Mouse (Mus musculus): ENCODE data around the gene Fgfr2. TPM values are rescaled to one million over a fixed set of nuclear protein-coding genes. Genes with fewer than 3 reads are reported as not detected.

Gene Fgfr2
- polyA plus RNA-seq, 1 experiment from 2014 or later: 93.4 TPM

DNA sequence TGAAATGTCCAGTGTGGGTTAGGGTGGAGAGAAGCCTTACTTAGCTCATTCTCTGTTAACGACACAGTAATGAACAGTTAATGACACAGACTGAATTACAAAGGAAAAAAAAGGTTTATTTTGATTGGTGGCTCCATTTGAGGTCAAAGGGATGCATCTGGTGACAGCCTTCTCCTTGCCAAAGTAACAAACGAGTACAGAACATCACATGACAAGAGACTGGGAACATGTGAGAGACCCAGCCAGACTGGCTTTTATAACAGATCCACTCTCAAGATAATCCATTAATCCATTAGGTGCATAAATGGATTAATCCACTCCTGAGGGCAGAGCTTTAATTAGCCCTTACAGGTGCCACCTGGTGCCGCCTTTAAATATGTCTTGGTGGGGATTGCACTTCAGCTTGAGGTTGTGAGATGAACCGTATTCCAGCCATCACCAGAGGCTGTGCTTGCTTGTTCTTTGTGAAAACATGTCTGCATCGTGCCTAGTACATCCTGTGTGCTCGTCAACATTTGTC, 2470.1 kb downstream of the Fgfr2 start:
- Histone ChIP-seq H3K36me3 (ENCODE audit: control insufficient read depth, insufficient read depth, low read length) (no peaks in the 10 kb centered on the region), H3K9ac (ENCODE audit: low read length) (no peak overlapping the region), H3K4me1 (ENCODE audit: control insufficient read depth, insufficient read depth, low read length) (peaks cover 27% of the 10 kb centered on the region), H3K4me2 (ENCODE audit: low read depth, low read length) (no peak overlapping the region), H3K27ac (ENCODE audit: low read length) (no peak overlapping the region), H3K9me3 (replicated peaks; ENCODE audit: control insufficient read depth, low read length) (no peaks in the 10 kb centered on the region), H3K27me3 (ENCODE audit: control insufficient read depth, insufficient read depth, low read length) (no peaks in the 10 kb centered on the region), H3K4me3 (replicated peaks; ENCODE audit: low read length) (no peak overlapping the region)
- 78% methylated on average over 6 of the region's 6 CpGs for WGBS
- no peak for ATAC-seq (ENCODE audit: insufficient read depth, low FRiP score)

DNA sequence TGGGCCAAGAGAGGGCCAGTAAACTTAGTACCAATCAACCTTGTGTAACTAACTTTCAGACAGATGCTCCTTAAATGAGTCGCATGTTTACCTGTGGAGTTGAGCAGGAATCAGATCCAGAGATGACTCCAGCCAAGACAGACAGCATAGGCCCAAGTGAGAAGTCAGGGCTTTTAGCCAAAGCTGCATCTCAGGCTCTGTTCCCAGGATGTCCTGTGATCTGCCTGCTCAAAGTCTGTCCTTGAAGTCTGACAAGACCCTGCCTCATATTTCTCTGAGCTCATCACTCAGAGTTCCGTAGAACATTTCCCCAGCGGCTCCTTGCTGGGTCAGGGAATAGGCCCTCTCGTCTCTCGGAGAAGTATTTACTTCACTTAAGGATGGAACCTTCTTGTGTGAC, 2472.5 kb downstream of the Fgfr2 start:
- WGBS: 84% methylated on average over 5 of the region's 5 CpGs
- no peaks in the 10 kb centered on the region for H3K9me3 ChIP-seq (replicated peaks; ENCODE audit: control insufficient read depth, low read length)

DNA sequence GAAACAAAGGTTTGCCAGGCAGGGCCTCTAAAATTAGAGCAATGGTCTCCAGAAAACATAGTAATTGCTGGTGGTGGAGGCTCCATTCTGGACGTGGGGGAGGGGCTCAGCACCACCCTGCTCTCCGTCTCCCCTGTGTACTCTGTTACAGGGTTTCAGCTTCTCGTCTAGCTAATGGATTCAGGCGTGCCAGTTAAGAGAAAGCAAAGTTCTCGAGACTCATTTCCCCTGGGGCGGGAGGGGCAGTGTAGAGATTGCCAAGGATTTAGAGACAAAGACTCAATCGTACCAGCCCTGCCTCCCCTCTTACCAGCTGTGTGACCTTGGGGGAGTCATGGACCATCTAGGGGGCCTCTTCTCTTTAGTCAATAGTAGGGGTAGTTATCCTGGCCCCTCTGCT, 2473.9 kb downstream of the Fgfr2 start:
- no peaks in the 10 kb centered on the region for H3K27me3 ChIP-seq (ENCODE audit: control insufficient read depth, insufficient read depth, low read length)
- H3K9ac ChIP-seq (ENCODE audit: low read length): no peak overlapping the region
- H3K4me3 ChIP-seq (replicated peaks; ENCODE audit: low read length): no peak overlapping the region
- WGBS: 29% methylated on average over 7 of the region's 7 CpGs
- H3K36me3 ChIP-seq (ENCODE audit: control insufficient read depth, insufficient read depth, low read length): no peaks in the 10 kb centered on the region
- no peak for ATAC-seq (ENCODE audit: insufficient read depth, low FRiP score)
- no peaks in the 10 kb centered on the region for H3K9me3 ChIP-seq (replicated peaks; ENCODE audit: control insufficient read depth, low read length)
- H3K4me2 ChIP-seq (ENCODE audit: low read depth, low read length): no peak overlapping the region
- H3K27ac ChIP-seq (ENCODE audit: low read length): peak overlapping the region; percentile 15; the same call in 1 of the 2 replicates
- peaks cover 18% of the 10 kb centered on the region for H3K4me1 ChIP-seq (ENCODE audit: control insufficient read depth, insufficient read depth, low read length)

More for the DNA sequence above, 2472.5 kb downstream of the Fgfr2 start:
- no peak overlapping the region for H3K4me2 ChIP-seq (ENCODE audit: low read depth, low read length)
- no peak overlapping the region for H3K27ac ChIP-seq (ENCODE audit: low read length)
- H3K27me3 ChIP-seq (ENCODE audit: control insufficient read depth, insufficient read depth, low read length): no peaks in the 10 kb centered on the region
- H3K4me3 ChIP-seq (replicated peaks; ENCODE audit: low read length): no peak overlapping the region
- no peak overlapping the region for H3K9ac ChIP-seq (ENCODE audit: low read length)
- no peaks in the 10 kb centered on the region for H3K36me3 ChIP-seq (ENCODE audit: control insufficient read depth, insufficient read depth, low read length)
- no peak for ATAC-seq (ENCODE audit: insufficient read depth, low FRiP score)
- H3K4me1 ChIP-seq (ENCODE audit: control insufficient read depth, insufficient read depth, low read length): peaks cover 25% of the 10 kb centered on the region

DNA sequence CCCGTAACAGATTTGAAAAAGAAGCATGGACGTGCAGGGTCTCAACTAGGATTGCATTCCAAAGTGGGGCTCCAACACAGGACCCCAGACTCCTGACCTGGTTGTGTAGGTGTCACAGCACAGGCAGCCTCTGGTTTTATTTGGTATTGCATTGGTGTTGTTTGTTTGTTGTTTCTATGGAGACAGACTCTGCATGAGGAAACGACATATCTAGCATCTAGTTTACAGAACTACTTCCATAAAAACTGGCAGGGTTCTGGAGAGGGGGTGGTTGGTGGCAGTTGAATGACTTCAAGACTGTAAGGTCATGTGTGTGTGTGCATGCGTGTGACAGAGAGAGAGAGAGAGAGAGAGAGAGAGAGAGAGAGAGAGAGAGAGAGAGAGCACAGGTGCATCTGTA, 2475.1 kb downstream of the Fgfr2 start:
- no peak for ATAC-seq (ENCODE audit: insufficient read depth, low FRiP score)
- H3K4me2 ChIP-seq (ENCODE audit: low read depth, low read length): 0 out of 2 replicates have a peak overlapping the region, but pooled peaks have one; percentile 83
- WGBS: 74% methylated on average over 4 of the region's 4 CpGs

DNA sequence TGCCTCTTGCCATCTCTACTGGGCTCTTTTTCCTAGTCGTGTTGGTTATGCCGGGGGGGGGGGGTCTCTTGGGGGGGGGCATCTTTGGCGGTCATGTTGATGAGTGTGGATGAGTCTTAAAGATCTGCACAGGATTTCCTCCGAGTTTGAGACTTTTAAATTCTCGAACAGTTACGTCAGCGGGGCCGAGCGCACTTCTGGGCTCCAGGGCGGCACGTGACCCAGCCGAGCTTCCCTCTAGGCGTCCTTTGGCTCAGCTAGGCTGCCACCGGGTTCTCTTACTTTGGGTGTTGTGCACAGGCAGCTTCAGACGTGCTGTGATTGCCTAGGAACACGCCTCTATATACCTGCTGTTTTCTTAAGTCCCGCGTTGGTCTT, 2476.4 kb downstream of the Fgfr2 start:
- H3K27me3 ChIP-seq (ENCODE audit: control insufficient read depth, insufficient read depth, low read length): no peaks in the 10 kb centered on the region
- under 1% methylated on average over 18 of the region's 18 CpGs for WGBS
- ATAC-seq (ENCODE audit: insufficient read depth, low FRiP score): peak; percentile 74

More for the DNA sequence above, 2475.1 kb downstream of the Fgfr2 start:
- 0 out of 2 replicates have a peak overlapping the region, but pooled peaks have one; percentile 88 for H3K9ac ChIP-seq (ENCODE audit: low read length)
- no peak overlapping the region for H3K27ac ChIP-seq (ENCODE audit: low read length)
- no peaks in the 10 kb centered on the region for H3K36me3 ChIP-seq (ENCODE audit: control insufficient read depth, insufficient read depth, low read length)
- no peak overlapping the region for H3K4me3 ChIP-seq (replicated peaks; ENCODE audit: low read length)
- H3K4me1 ChIP-seq (ENCODE audit: control insufficient read depth, insufficient read depth, low read length): peaks cover 11% of the 10 kb centered on the region
- H3K9me3 ChIP-seq (replicated peaks; ENCODE audit: control insufficient read depth, low read length): no peaks in the 10 kb centered on the region
- H3K27me3 ChIP-seq (ENCODE audit: control insufficient read depth, insufficient read depth, low read length): no peaks in the 10 kb centered on the region

DNA sequence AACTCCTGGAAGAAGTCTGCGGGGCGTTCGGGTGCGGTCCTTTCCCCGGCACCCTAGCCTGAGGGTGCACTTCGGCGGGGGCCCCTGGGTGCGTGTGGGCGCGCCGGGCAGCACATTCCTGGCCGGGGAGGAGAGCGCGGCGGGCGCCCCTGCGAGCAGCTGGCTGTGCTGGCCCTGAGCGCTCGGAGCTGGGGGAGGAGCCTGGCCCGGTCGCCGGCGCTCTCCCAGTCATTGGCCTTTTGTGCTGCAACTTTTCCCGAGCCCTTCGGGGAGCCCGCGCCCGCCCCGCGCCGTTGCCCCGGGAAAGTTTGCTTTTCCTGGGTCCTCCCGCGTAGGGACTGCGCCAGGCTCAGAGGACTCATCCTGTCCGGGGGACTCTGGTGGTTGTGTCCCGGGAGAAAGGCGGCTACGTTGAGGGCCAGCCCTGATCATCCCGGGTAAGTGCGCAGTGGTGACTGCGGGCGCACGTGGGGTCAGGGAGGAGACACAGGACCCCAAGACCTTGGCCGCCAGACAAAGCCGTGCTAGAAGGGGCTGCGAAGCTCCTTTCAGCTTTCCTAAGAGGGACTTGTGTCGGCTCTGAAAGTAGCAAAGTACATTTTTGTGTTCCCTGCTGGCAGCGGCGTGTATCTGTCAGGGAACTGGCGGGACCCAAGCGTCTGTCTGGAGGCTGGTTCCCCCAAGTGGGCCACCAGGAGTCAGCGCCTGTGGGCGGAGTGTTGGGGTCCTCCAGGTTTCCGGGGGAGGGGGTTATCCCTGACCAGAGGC, 2477.0 kb downstream of the Fgfr2 start:
- Histone ChIP-seq H3K4me2 (ENCODE audit: low read depth, low read length) (peak overlapping the region; percentile 83), H3K4me3 (replicated peaks; ENCODE audit: low read length) (peak overlapping the region; percentile 66), H3K4me1 (ENCODE audit: control insufficient read depth, insufficient read depth, low read length) (peaks cover 11% of the 10 kb centered on the region), H3K9me3 (replicated peaks; ENCODE audit: control insufficient read depth, low read length) (no peaks in the 10 kb centered on the region), H3K9ac (ENCODE audit: low read length) (peak overlapping the region; percentile 88), H3K27me3 (ENCODE audit: control insufficient read depth, insufficient read depth, low read length) (no peaks in the 10 kb centered on the region), H3K36me3 (ENCODE audit: control insufficient read depth, insufficient read depth, low read length) (no peaks in the 10 kb centered on the region), H3K27ac (ENCODE audit: low read length) (peak overlapping the region; percentile 94)
- peak; percentile 92 for ATAC-seq (ENCODE audit: insufficient read depth, low FRiP score)
- WGBS: under 1% methylated on average over 51 of the region's 55 CpGs

More for the DNA sequence above, 2476.4 kb downstream of the Fgfr2 start:
- H3K27ac ChIP-seq (ENCODE audit: low read length): peak overlapping the region; percentile 94
- H3K36me3 ChIP-seq (ENCODE audit: control insufficient read depth, insufficient read depth, low read length): no peaks in the 10 kb centered on the region
- peaks cover 11% of the 10 kb centered on the region for H3K4me1 ChIP-seq (ENCODE audit: control insufficient read depth, insufficient read depth, low read length)
- H3K4me3 ChIP-seq (replicated peaks; ENCODE audit: low read length): peak overlapping the region; percentile 66
- H3K9ac ChIP-seq (ENCODE audit: low read length): peak overlapping the region; percentile 88
- peak overlapping the region; percentile 83 for H3K4me2 ChIP-seq (ENCODE audit: low read depth, low read length)
- H3K9me3 ChIP-seq (replicated peaks; ENCODE audit: control insufficient read depth, low read length): no peaks in the 10 kb centered on the region

DNA sequence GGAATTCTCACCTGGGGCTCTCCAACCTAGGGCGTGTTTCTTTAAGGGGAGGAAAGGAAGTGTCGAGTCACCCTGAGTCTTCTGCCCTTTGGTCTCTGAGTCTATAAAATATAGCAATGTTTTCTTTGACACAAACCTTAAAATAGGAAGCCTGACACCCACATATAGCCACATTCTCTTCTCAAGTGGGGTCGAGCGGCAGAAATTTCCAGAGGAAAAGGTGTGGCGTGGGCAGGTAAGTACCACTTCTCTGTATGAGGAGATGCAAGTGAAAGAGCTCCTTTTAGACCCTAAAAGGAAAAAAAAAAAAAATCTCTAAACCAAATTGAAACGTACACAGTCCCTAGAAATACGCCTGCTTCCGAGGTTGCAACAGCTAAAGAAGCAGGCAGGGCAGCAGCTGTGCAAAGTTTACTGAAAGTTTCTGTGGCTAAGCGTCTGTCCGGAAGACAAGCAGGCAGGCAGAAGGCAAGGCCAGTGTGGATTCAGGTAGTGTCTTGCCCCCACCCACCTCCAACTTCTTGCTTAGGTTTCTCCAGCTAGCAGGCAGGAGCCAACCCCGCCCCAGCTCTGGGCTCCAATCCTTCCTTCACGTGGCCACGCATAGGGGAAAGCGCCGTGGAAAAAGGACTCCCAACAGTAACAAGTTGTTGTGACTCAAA, 2477.7 kb downstream of the Fgfr2 start:
- Histone ChIP-seq H3K4me2 (ENCODE audit: low read depth, low read length) (peak overlapping the region; percentile 83), H3K4me3 (replicated peaks; ENCODE audit: low read length) (peak overlapping the region; percentile 66), H3K27ac (ENCODE audit: low read length) (peak overlapping the region; percentile 94), H3K36me3 (ENCODE audit: control insufficient read depth, insufficient read depth, low read length) (no peaks in the 10 kb centered on the region), H3K9me3 (replicated peaks; ENCODE audit: control insufficient read depth, low read length) (no peaks in the 10 kb centered on the region), H3K4me1 (ENCODE audit: control insufficient read depth, insufficient read depth, low read length) (peaks cover 11% of the 10 kb centered on the region), H3K9ac (ENCODE audit: low read length) (peak overlapping the region; percentile 88), H3K27me3 (ENCODE audit: control insufficient read depth, insufficient read depth, low read length) (no peaks in the 10 kb centered on the region)
- peak; percentile 63 for ATAC-seq (ENCODE audit: insufficient read depth, low FRiP score)
- WGBS: 7% methylated on average over 15 of the region's 15 CpGs

DNA sequence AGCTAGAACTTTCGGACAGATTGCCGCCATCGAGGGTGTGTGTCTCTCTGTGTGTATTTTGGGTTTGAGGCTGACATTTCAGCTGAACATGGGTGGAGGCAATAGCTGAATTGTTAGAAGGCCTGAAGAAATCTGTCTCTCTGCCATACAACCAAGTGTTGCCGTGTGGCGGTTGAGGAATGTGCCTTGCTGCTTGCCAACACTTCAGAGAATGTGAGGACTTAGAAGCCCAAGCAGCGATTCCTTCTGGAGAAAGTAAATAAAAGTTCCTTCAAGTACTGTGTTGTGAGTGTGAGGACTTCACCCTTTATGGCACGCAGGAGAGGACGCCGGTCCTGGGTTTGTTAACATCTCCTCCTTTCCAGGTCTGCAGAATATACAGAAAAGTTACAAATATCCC, 2482.5 kb downstream of the Fgfr2 start:
- Histone ChIP-seq H3K4me3 (replicated peaks; ENCODE audit: low read length) (no peak overlapping the region), H3K4me1 (ENCODE audit: control insufficient read depth, insufficient read depth, low read length) (peaks cover 6% of the 10 kb centered on the region), H3K27me3 (ENCODE audit: control insufficient read depth, insufficient read depth, low read length) (no peaks in the 10 kb centered on the region), H3K36me3 (ENCODE audit: control insufficient read depth, insufficient read depth, low read length) (no peaks in the 10 kb centered on the region), H3K9ac (ENCODE audit: low read length) (no peak overlapping the region), H3K9me3 (replicated peaks; ENCODE audit: control insufficient read depth, low read length) (no peaks in the 10 kb centered on the region), H3K27ac (ENCODE audit: low read length) (peak overlapping the region; percentile 6; the same call in 1 of the 2 replicates), H3K4me2 (ENCODE audit: low read depth, low read length) (no peak overlapping the region)
- 70% methylated on average over 9 of the region's 9 CpGs for WGBS
- no peak for ATAC-seq (ENCODE audit: insufficient read depth, low FRiP score)

DNA sequence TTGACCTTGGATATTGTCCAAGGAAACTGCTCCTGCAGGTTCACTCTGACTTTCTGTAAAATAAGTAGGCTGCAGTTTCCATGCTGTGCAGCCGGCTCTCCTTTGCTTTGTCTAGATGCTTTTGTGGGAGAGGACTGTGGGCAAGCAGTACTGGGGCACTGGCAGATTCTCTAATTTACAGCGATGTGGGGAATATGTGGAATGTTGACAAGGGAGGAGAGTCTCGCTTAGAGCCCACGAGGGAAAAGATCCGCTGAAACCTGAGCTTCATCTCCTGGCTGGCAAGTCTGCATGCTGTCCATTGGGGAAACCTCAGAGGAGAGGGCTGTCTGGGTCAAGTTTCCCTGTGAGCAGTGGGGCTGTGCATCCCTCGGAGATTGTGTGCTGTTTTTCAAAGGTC, 2485.3 kb downstream of the Fgfr2 start:
- ATAC-seq (ENCODE audit: insufficient read depth, low FRiP score): no peak
- 38% methylated on average over 6 of the region's 6 CpGs for WGBS

More for the DNA sequence above, 2485.3 kb downstream of the Fgfr2 start:
- peaks cover 6% of the 10 kb centered on the region; the same call in 1 of the 2 replicates for H3K4me1 ChIP-seq (ENCODE audit: control insufficient read depth, insufficient read depth, low read length)
- no peak overlapping the region for H3K4me3 ChIP-seq (replicated peaks; ENCODE audit: low read length)
- no peaks in the 10 kb centered on the region for H3K9me3 ChIP-seq (replicated peaks; ENCODE audit: control insufficient read depth, low read length)
- H3K27me3 ChIP-seq (ENCODE audit: control insufficient read depth, insufficient read depth, low read length): no peaks in the 10 kb centered on the region
- no peak overlapping the region for H3K4me2 ChIP-seq (ENCODE audit: low read depth, low read length)
- H3K9ac ChIP-seq (ENCODE audit: low read length): no peak overlapping the region
- H3K36me3 ChIP-seq (ENCODE audit: control insufficient read depth, insufficient read depth, low read length): no peaks in the 10 kb centered on the region
- no peak overlapping the region for H3K27ac ChIP-seq (ENCODE audit: low read length)

Data from stomach, embryonic 16.5 days (tissue).